In the genomic region with DNA sequence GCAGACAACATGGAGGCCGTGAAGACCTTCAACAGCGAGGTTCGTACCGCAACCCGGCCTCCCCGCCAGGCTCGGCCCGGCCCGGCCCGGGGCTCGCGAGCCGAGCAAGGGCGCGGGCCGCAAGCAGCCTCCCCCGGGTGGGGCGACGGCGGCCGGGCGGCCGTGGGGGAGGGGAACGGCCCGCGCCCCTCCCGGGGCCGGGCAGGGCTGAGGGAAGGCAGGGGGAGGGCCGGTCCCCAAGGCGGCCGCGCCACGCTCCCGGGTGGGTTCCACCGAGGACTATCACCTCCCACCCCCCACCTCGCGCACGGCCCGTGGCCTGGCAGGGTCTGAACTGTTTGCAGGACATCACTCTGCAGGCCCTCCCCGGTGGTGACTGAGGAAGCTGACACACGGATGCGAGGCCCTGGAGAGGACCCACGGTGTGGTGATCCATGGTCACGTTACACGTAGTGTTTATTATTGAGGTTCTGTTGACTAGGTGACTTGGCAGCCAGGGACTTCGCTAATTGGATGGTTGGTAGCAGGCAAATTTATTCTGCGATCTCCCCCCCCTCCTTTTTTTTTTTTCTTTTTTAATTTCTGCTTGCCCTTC, we compare ENCODE assay signal across 8 mouse cellular contexts. TPM values are rescaled to one million over a fixed set of nuclear protein-coding genes. Genes with fewer than 3 reads are reported as not detected.
DNase-seq lines count a peak whose midpoint lies in the region; ATAC-seq and TF ChIP-seq lines count a peak whose summit lies in the region.

No protein-coding gene starts in this region.

- peak; percentile 66 for DNase-seq in CH12.LX (ENCODE audit: extremely low read depth)
- DNase-seq in brain, adult 2 months (ENCODE audit: low read depth, low spot score) = peak; percentile 59
- peak; percentile 24 for DNase-seq in large intestine, adult 2 months (ENCODE audit: low read depth, low spot score)
- DNase-seq in lung, embryonic 14.5 days = peak; percentile 49
- DNase-seq in thymus, adult 2 months = peak; percentile 63

- peaks cover 9 to 35% of the 10 kb centered on the region in 2 experiments; a peak in 3 of 4 replicates for H3K4me1 ChIP-seq in CH12.LX (ENCODE audit: control insufficient read depth in 1 of 2, insufficient read depth in 2 of 2)
- peaks cover 35% of the 10 kb centered on the region for H3K4me1 ChIP-seq in erythroblast, embryonic 14.5 days (ENCODE audit: control insufficient read depth)
- H3K4me1 ChIP-seq in heart, embryonic 15.5 days (replicated peaks) = peaks cover 26% of the 10 kb centered on the region
- H3K4me1 ChIP-seq in lung, embryonic 14.5 days (ENCODE audit: insufficient read depth) = peaks cover 5% of the 10 kb centered on the region; the same call in 1 of the 2 replicates
- H3K4me1 ChIP-seq in thymus, adult 2 months (replicated peaks; ENCODE audit: control insufficient read depth, insufficient read depth, low read length) = 0 out of 2 replicates have a peak, but pooled peaks cover 3% of the 10 kb centered on the region

- peak overlapping the region; percentile 85 to 95 (median 92) for H3K4me3 ChIP-seq in CH12.LX (replicated peaks in 1 of 3; ENCODE audit: low read depth in 2 of 3, low read length in 2 of 3, poor library complexity in 1 of 3)
- H3K4me3 ChIP-seq in erythroblast, embryonic 14.5 days (replicated peaks) = peak overlapping the region; percentile 98
- peak overlapping the region; percentile 97 for H3K4me3 ChIP-seq in heart, embryonic 15.5 days
- H3K4me3 ChIP-seq in lung, embryonic 14.5 days (ENCODE audit: low read depth, low read length) = peak overlapping the region; percentile 92
- peak overlapping the region; percentile 76 for H3K4me3 ChIP-seq in thymus, adult 2 months (ENCODE audit: control insufficient read depth, insufficient read depth, low read length)

- H3K27me3 ChIP-seq in CH12.LX (replicated peaks) = no peaks in the 10 kb centered on the region
- no peaks in the 10 kb centered on the region for H3K27me3 ChIP-seq in erythroblast, embryonic 14.5 days (ENCODE audit: control insufficient read depth)
- H3K27me3 ChIP-seq in heart, embryonic 15.5 days = no peaks in the 10 kb centered on the region
- no peaks in the 10 kb centered on the region for H3K27me3 ChIP-seq in lung, embryonic 14.5 days (ENCODE audit: insufficient read depth, low read length)
- no peaks in the 10 kb centered on the region for H3K27me3 ChIP-seq in thymus, adult 2 months (ENCODE audit: control insufficient read depth, insufficient read depth, low read length)

- in situ Hi-C loops in CH12.LX (cut with MboI; ENCODE audit: low pct_ligation_motif_present, low pct_unique_long_range_greater_than_20kb, low sequenced_read_pairs) = no loop called here

- TF ChIP-seq CTCF in CH12.LX (conservative IDR thresholded peaks at IDR 0.05 in 1 of 2, IDR thresholded peaks at IDR 0.05 in 1 of 2; ENCODE audit: low read depth in 2 of 2, low read length in 2 of 2) = no peak
- no peak for TF ChIP-seq CTCF in lung, embryonic 14.5 days (IDR thresholded peaks at IDR 0.05; ENCODE audit: low read depth)
- no peak for TF ChIP-seq CTCF in thymus, adult 2 months (IDR thresholded peaks at IDR 0.05; ENCODE audit: borderline replicate concordance, control insufficient read depth, extremely low read depth, insufficient read depth, low read length, poor library complexity)

- H3K79me2 ChIP-seq in CH12.LX (replicated peaks; ENCODE audit: control insufficient read depth, extremely low read depth, insufficient read depth, poor library complexity, severe bottlenecking) = peaks cover 55% of the 10 kb centered on the region

- TF ChIP-seq EP300 in CH12.LX (IDR thresholded peaks at IDR 0.05; ENCODE audit: low read length) = no peak

- dilution Hi-C loops in CH12.LX (cut with MboI; ENCODE audit: extremely low pct_ligation_motif_present, extremely low pct_unique_long_range_greater_than_20kb, low sequenced_read_pairs) = no loop called here

- WGBS in heart, embryonic 15.5 days = 0% methylated on average over 43 of the region's 47 CpGs
- under 1% methylated on average over 44 of the region's 47 CpGs for WGBS in large intestine, adult 2 months
- under 1% methylated on average over 47 of the region's 47 CpGs for WGBS in lung, embryonic 14.5 days
- WGBS in thymus, adult 2 months = under 1% methylated on average over 47 of the region's 47 CpGs

- TF ChIP-seq RAD21 in CH12.LX (IDR thresholded peaks at IDR 0.05; ENCODE audit: low read depth, low read length) = no peak

- peak; percentile 61 for ATAC-seq in heart, embryonic 15.5 days (replicated peaks; ENCODE audit: insufficient number of reproducible peaks, insufficient read depth, low FRiP score, low read depth)
- peak; percentile 51 for ATAC-seq in lung, embryonic 14.5 days (ENCODE audit: insufficient read depth)
- ATAC-seq in neutrophil, adult 5-6 weeks (ENCODE audit: extremely low read depth, insufficient number of reproducible peaks, low FRiP score, poor library complexity, severe bottlenecking) = peak; percentile 64

- peak overlapping the region; percentile 85 for H3K9ac ChIP-seq in CH12.LX (ENCODE audit: insufficient read depth, low read depth)
- peak overlapping the region; percentile 89 for H3K9ac ChIP-seq in heart, embryonic 15.5 days
- peak overlapping the region; percentile 96 for H3K9ac ChIP-seq in lung, embryonic 14.5 days

- no peak for TF ChIP-seq POLR2A in CH12.LX (IDR thresholded peaks at IDR 0.05; ENCODE audit: low read depth, low read length)
- no peak for TF ChIP-seq POLR2A in thymus, adult 2 months (IDR thresholded peaks at IDR 0.05; ENCODE audit: control insufficient read depth, extremely low read depth, insufficient read depth, low read length, poor library complexity)

- peak overlapping the region; percentile 96 for H3K27ac ChIP-seq in CH12.LX (ENCODE audit: insufficient read depth, low read depth)
- H3K27ac ChIP-seq in heart, embryonic 15.5 days = peak overlapping the region; percentile 100
- peak overlapping the region; percentile 100 for H3K27ac ChIP-seq in lung, embryonic 14.5 days (ENCODE audit: low read depth)
- H3K27ac ChIP-seq in thymus, adult 2 months (ENCODE audit: control insufficient read depth, insufficient read depth, low read length) = peak overlapping the region; percentile 83

- H3K4me2 ChIP-seq in CH12.LX (ENCODE audit: insufficient read depth, low read depth, poor library complexity, severe bottlenecking) = peak overlapping the region; percentile 81
- peak overlapping the region; percentile 78 for H3K4me2 ChIP-seq in heart, embryonic 15.5 days
- peak overlapping the region; percentile 72 for H3K4me2 ChIP-seq in lung, embryonic 14.5 days

- H3K36me3 ChIP-seq in CH12.LX (replicated peaks in 1 of 2; ENCODE audit: control insufficient read depth in 1 of 2, insufficient read depth in 1 of 2, low read length in 1 of 2) = peaks cover 0 to 20% of the 10 kb centered on the region in 2 experiments
- peaks cover 24% of the 10 kb centered on the region for H3K36me3 ChIP-seq in erythroblast, embryonic 14.5 days (ENCODE audit: control insufficient read depth)
- no peaks in the 10 kb centered on the region for H3K36me3 ChIP-seq in heart, embryonic 15.5 days
- 0 out of 2 replicates have a peak, but pooled peaks cover 5% of the 10 kb centered on the region for H3K36me3 ChIP-seq in lung, embryonic 14.5 days (ENCODE audit: insufficient read depth)
- H3K36me3 ChIP-seq in thymus, adult 2 months (ENCODE audit: control insufficient read depth, insufficient read depth, low read length) = no peaks in the 10 kb centered on the region

- no peaks in the 10 kb centered on the region for H3K9me3 ChIP-seq in CH12.LX (replicated peaks; ENCODE audit: low read length)
- no peaks in the 10 kb centered on the region for H3K9me3 ChIP-seq in erythroblast, embryonic 14.5 days (ENCODE audit: control insufficient read depth, low read length)
- H3K9me3 ChIP-seq in heart, embryonic 15.5 days (replicated peaks) = no peaks in the 10 kb centered on the region
- no peaks in the 10 kb centered on the region for H3K9me3 ChIP-seq in lung, embryonic 14.5 days (ENCODE audit: low read depth, low read length)

TF ChIP-seq in CH12.LX, 34 proteins besides CTCF, POLR2A, EP300 and RAD21:
- peak; percentile 61; the same call in 1 of the 2 replicates for TF ChIP-seq MXI1 (IDR thresholded peaks at IDR 0.05; ENCODE audit: low read depth, low read length)
- TF ChIP-seq ETS1 (conservative IDR thresholded peaks at IDR 0.05; ENCODE audit: low read depth, low read length) = no peak
- TF ChIP-seq ZKSCAN1 (IDR thresholded peaks at IDR 0.05; ENCODE audit: borderline replicate concordance, low read depth, low read length) = no peak
- TF ChIP-seq UBTF (IDR thresholded peaks at IDR 0.05; ENCODE audit: low read depth, low read length) = 0 out of 2 replicates have a peak, but pooled peaks have one; percentile 16
- no peak for TF ChIP-seq MAX (IDR thresholded peaks at IDR 0.05; ENCODE audit: low read length)
- TF ChIP-seq BHLHE40 (IDR thresholded peaks at IDR 0.05; ENCODE audit: low read depth, low read length) = peak; percentile 57; the same call in 1 of the 2 replicates
- TF ChIP-seq USF2 (conservative IDR thresholded peaks at IDR 0.05; ENCODE audit: low read depth, low read length) = no peak
- 0 out of 2 replicates have a peak, but pooled peaks have one; percentile 6 for TF ChIP-seq CHD1 (IDR thresholded peaks at IDR 0.05; ENCODE audit: low read depth, low read length)
- TF ChIP-seq ZNF384 (IDR thresholded peaks at IDR 0.05; ENCODE audit: low read depth, low read length) = peak; percentile 69; the same call in 1 of the 2 replicates
- TF ChIP-seq MEF2A (IDR thresholded peaks at IDR 0.05; ENCODE audit: borderline replicate concordance, low read depth, low read length) = peak; percentile 34; the same call in 1 of the 2 replicates
- peak; percentile 80 for TF ChIP-seq SIN3A (IDR thresholded peaks at IDR 0.05; ENCODE audit: low read length)
- TF ChIP-seq HCFC1 (IDR thresholded peaks at IDR 0.05; ENCODE audit: low read depth, low read length) = 0 out of 2 replicates have a peak, but pooled peaks have one; percentile 16
- no peak for TF ChIP-seq RCOR1 (conservative IDR thresholded peaks at IDR 0.05; ENCODE audit: low read depth, low read length)
- TF ChIP-seq GABPA (IDR thresholded peaks at IDR 0.05; ENCODE audit: insufficient replicate concordance, low read depth, low read length) = no peak
- no peak for TF ChIP-seq E2F4 (IDR thresholded peaks at IDR 0.05; ENCODE audit: insufficient replicate concordance, low read depth, low read length)
- TF ChIP-seq MAZ (IDR thresholded peaks at IDR 0.05; ENCODE audit: low read depth, low read length) = no peak

RNA-seq across cellular contexts. Expression of a gene that starts 0.7 kb away (rescaled TPM):
- total RNA-seq in CH12.LX (2012; rRNA removed) (23.9 and 26.2 TPM in 2 replicates), CH12.LX (2014; rRNA removed) (30.7 and 31.8 TPM in 2 replicates)
- polyA plus RNA-seq in CH12.LX (2012; ENCODE audit: insufficient read length, low read depth) = 33.5 and 47.3 TPM in 2 replicates
- polyA plus RNA-seq in erythroblast, embryonic 14.5 days (2012) = 0.43 and 0.75 TPM in 2 replicates
- polyA plus RNA-seq in heart, embryonic 15.5 days (2015; fragmentation: Nextera tagmentation; extraction: Ambion mirVana) = 13.4 and 15.5 TPM in 2 replicates
- 9.6 and 15.3 TPM in 2 replicates for polyA plus RNA-seq in large intestine, adult 2 months (2012; rRNA removed)
- 26.3 and 30.2 TPM in 2 replicates for polyA plus RNA-seq in lung, embryonic 14.5 days (2014; fragmentation: Nextera tagmentation; extraction: Ambion mirVana)
- total RNA-seq in neutrophil, adult 5-6 weeks (2017) = 86.3 and 88.1 TPM in 2 replicates
- polyA plus RNA-seq in thymus, adult 2 months (2012; rRNA removed) = 52.7 and 62.9 TPM in 2 replicates

Comparison
In these comparisons a context has a peak if more than half of its experiments do, and no peak if none do; other contexts are left out.
1. Peak in every context shown above with its lines: DNase-seq, ATAC-seq, H3K4me3 ChIP-seq and H3K27ac ChIP-seq.